Mouse (Mus musculus): ENCODE measurements at regions not wholly inside any gene's neighbourhood (a gene's known extent, or its start where the extent isn't known, plus 50 kb on each side); places are given as distances from the start of the nearest gene placed in this dataset.

- TF ChIP-seq CTCF (IDR thresholded peaks at IDR 0.05) (no peak), POLR2A (IDR thresholded peaks at IDR 0.05; ENCODE audit: insufficient read depth, low read depth, low read length) (no peak), EP300 (IDR thresholded peaks at IDR 0.05; ENCODE audit: insufficient read depth, low read depth, low read length) (no peak)
These were observed 1311.7 kb downstream of the Gsdmc2 start for GRCm38 (mm10) chr15:62533233-62533632.

Data from heart, adult 2 months (tissue).